15 mouse cellular contexts compared by ENCODE assay signal in the genomic region with DNA sequence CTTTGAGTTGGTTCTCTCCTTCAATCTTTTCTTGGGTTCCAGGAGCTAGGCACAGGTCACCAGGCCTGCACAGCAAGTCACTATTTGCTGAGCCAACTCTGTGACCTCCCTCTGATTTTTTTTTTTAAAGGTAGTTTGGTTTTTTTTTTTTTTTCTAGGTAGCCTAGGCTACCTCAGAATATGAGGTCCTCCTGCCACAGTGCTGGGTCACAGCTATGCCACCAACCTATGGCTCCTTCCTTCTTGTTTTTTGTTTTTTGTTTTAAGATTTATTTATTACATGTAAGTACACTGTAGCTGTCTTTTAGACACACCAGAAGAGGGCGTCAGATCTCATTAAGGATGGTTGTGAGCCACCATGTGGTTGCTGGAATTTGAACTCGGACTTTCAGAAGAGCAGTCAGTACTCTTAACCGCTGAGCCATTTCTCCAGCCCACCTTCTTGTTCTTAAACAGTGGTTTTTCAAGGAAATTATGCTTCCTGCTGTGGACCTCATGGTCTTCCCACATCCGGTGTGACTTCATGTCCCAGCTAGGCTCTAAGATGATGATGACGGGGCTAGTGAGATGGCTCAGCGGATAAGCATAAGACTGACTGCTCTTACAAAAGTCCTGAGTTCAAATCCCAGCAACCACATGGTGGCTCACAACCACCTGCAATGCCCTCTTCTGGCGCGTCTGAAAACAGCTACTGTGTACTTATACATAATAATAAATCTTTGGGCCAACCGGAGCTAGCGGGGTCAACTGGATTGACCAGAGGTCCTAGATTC. TPM values are rescaled to one million over a fixed set of nuclear protein-coding genes. Genes with fewer than 3 reads are reported as not detected.
DNase-seq lines count a peak whose midpoint lies in the region; ATAC-seq and TF ChIP-seq lines count a peak whose summit lies in the region.
"Had no signal": no experiment of that assay in that cellular context is flagged by ENCODE, and none has a peak within 500 bp of the region (broad histone marks: within the 10 kb centered on the region; RNA-seq: fewer than 3 reads in every experiment).

No protein-coding gene starts in this region.

- TF ChIP-seq EP300 in liver, postnatal 0 days (IDR thresholded peaks at IDR 0.05; ENCODE audit: low read depth): no peak
- no peak for TF ChIP-seq EP300 in MEL (IDR thresholded peaks at IDR 0.05; ENCODE audit: low read depth in 1 of 2, low read length in 2 of 2)

- 0 out of 2 replicates have a peak overlapping the region, but pooled peaks have one; percentile 35 for H3K27ac ChIP-seq in liver, postnatal 0 days (ENCODE audit: low read depth)
- H3K27ac ChIP-seq in liver, embryonic 12.5 days: no peak overlapping the region
- H3K27ac ChIP-seq in MEL (ENCODE audit: control insufficient read depth, low read depth, low read length): no peak overlapping the region
- no peak overlapping the region for H3K27ac ChIP-seq in cerebellum, adult 2 months (ENCODE audit: insufficient read depth, low read length)
- H3K27ac ChIP-seq in heart, embryonic 11.5 days (ENCODE audit: low read depth, low read length): no peak overlapping the region
- H3K27ac ChIP-seq: embryonic facial prominence, embryonic 15.5 days; forebrain, embryonic 13.5 days had no signal

- peaks cover 48% of the 10 kb centered on the region for H3K79me2 ChIP-seq in MEL (ENCODE audit: control insufficient read depth, insufficient read depth, low read length, poor library complexity)

- 57% methylated on average over 10 of the region's 10 CpGs for WGBS in liver, postnatal 0 days (ENCODE audit: insufficient replicate concordance)
- WGBS in liver, embryonic 12.5 days (ENCODE audit: insufficient replicate concordance): 52% methylated on average over 10 of the region's 10 CpGs
- 94% methylated on average over 10 of the region's 10 CpGs for WGBS in cerebellum, adult 2 months
- 90% methylated on average over 10 of the region's 10 CpGs for WGBS in heart, embryonic 11.5 days (ENCODE audit: insufficient replicate concordance)

- H3K36me3 ChIP-seq in liver, postnatal 0 days (replicated peaks; ENCODE audit: insufficient read depth, low read length): peaks cover 6% of the 10 kb centered on the region
- H3K36me3 ChIP-seq in liver, embryonic 12.5 days: no peaks in the 10 kb centered on the region; the same call in 1 of the 2 replicates
- H3K36me3 ChIP-seq in MEL (ENCODE audit: control insufficient read depth in 1 of 2, insufficient read depth in 2 of 2, low read length in 2 of 2): no peaks in the 10 kb centered on the region; a peak in 1 of 4 replicates
- H3K36me3 ChIP-seq in heart, embryonic 11.5 days (ENCODE audit: control insufficient read depth, insufficient read depth, low read length): no peaks in the 10 kb centered on the region
- H3K36me3 ChIP-seq: embryonic facial prominence, embryonic 15.5 days had no signal

- no peak for TF ChIP-seq POLR2A in MEL (IDR thresholded peaks at IDR 0.05; ENCODE audit: control insufficient read depth in 1 of 2, insufficient read depth in 1 of 2, low read depth in 1 of 2, low read length in 2 of 2, poor library complexity in 1 of 2)
- no peak for TF ChIP-seq POLR2A in cerebellum, adult 2 months (IDR thresholded peaks at IDR 0.05; ENCODE audit: borderline replicate concordance, insufficient read depth, low read length)

- no peaks in the 10 kb centered on the region for H3K9me3 ChIP-seq in liver, postnatal 0 days (ENCODE audit: low read length)
- H3K9me3 ChIP-seq in liver, embryonic 12.5 days (replicated peaks): no peaks in the 10 kb centered on the region
- H3K9me3 ChIP-seq in MEL (replicated peaks; ENCODE audit: insufficient read depth, low read length): no peaks in the 10 kb centered on the region
- no peaks in the 10 kb centered on the region for H3K9me3 ChIP-seq in heart, embryonic 11.5 days (replicated peaks; ENCODE audit: control insufficient read depth, low read length)
- H3K9me3 ChIP-seq: embryonic facial prominence, embryonic 15.5 days; forebrain, embryonic 13.5 days had no signal

- TF ChIP-seq RAD21 in MEL (IDR thresholded peaks at IDR 0.05; ENCODE audit: low read depth, low read length): no peak

- no peak for ATAC-seq in liver, postnatal 0 days
- ATAC-seq in liver, embryonic 12.5 days: no peak
- no peak for ATAC-seq in heart, embryonic 11.5 days (replicated peaks; ENCODE audit: insufficient number of reproducible peaks, low FRiP score, low TSS enrichment)
- ATAC-seq: forebrain, embryonic 13.5 days had no signal

- H3K4me2 ChIP-seq in liver, postnatal 0 days (ENCODE audit: low read depth, low read length): no peak overlapping the region
- H3K4me2 ChIP-seq in liver, embryonic 12.5 days: no peak overlapping the region
- H3K4me2 ChIP-seq in heart, embryonic 11.5 days: no peak overlapping the region
- H3K4me2 ChIP-seq: embryonic facial prominence, embryonic 15.5 days; forebrain, embryonic 13.5 days had no signal

- no peak overlapping the region for H3K4me3 ChIP-seq in liver, postnatal 0 days (ENCODE audit: low read depth, low read length)
- H3K4me3 ChIP-seq in liver, embryonic 12.5 days: no peak overlapping the region
- H3K4me3 ChIP-seq in MEL (ENCODE audit: control insufficient read depth in 1 of 2, insufficient read depth in 1 of 2, low read depth in 2 of 2, low read length in 2 of 2): no peak overlapping the region
- no peak overlapping the region for H3K4me3 ChIP-seq in cerebellum, adult 2 months (replicated peaks; ENCODE audit: insufficient read depth, low read depth, low read length)
- H3K4me3 ChIP-seq in heart, embryonic 11.5 days (ENCODE audit: low read depth, low read length): no peak overlapping the region
- H3K4me3 ChIP-seq: embryonic facial prominence, embryonic 15.5 days; forebrain, embryonic 13.5 days had no signal

- no peaks in the 10 kb centered on the region for H3K27me3 ChIP-seq in liver, postnatal 0 days (ENCODE audit: insufficient read depth, low read length)
- H3K27me3 ChIP-seq in liver, embryonic 12.5 days (replicated peaks): no peaks in the 10 kb centered on the region
- H3K27me3 ChIP-seq in MEL (ENCODE audit: control insufficient read depth in 1 of 2, insufficient read depth in 2 of 2, low read length in 2 of 2): no peaks in the 10 kb centered on the region
- H3K27me3 ChIP-seq in cerebellum, adult 2 months (ENCODE audit: control insufficient read depth, insufficient read depth, low read length): no peaks in the 10 kb centered on the region
- H3K27me3 ChIP-seq in heart, embryonic 11.5 days (ENCODE audit: control insufficient read depth, insufficient read depth, low read length): no peaks in the 10 kb centered on the region
- H3K27me3 ChIP-seq: embryonic facial prominence, embryonic 15.5 days; forebrain, embryonic 13.5 days had no signal

- peaks cover 78% of the 10 kb centered on the region for H3K4me1 ChIP-seq in liver, postnatal 0 days (ENCODE audit: insufficient read depth)
- peaks cover 91% of the 10 kb centered on the region for H3K4me1 ChIP-seq in liver, embryonic 12.5 days
- H3K4me1 ChIP-seq in MEL (ENCODE audit: control insufficient read depth in 1 of 2, insufficient read depth in 2 of 2, low read length in 2 of 2): peaks cover 0 to 4% of the 10 kb centered on the region in 2 experiments; a peak in 1 of 4 replicates
- peaks cover 50% of the 10 kb centered on the region for H3K4me1 ChIP-seq in cerebellum, adult 2 months (ENCODE audit: control insufficient read depth, insufficient read depth, low read length)
- H3K4me1 ChIP-seq in heart, embryonic 11.5 days (ENCODE audit: control insufficient read depth, insufficient read depth, low read length): peaks cover 38% of the 10 kb centered on the region

- intact Hi-C loops in left cerebral cortex, postnatal 14 days (cut with DNase I): loop anchor here (5.0 kb wide), 1 partner anchor 33 kb away; no protein-coding TSS in a partner anchor

- DNase-seq in liver, postnatal 0 days: no peak
- DNase-seq in CD4-positive, CD25-positive, alpha-beta regulatory T cell, adult 2 months (ENCODE audit: low read depth, low spot score): peak; percentile 70
- no peak for DNase-seq in MEL (ENCODE audit: low read depth, low spot score)
- peak; percentile 86 for DNase-seq in induced T-regulatory cell, adult 2 months (ENCODE audit: low read depth)
- no peak for DNase-seq in left cerebral cortex, postnatal 14 days (ENCODE audit: low spot score in 2 of 2)
- DNase-seq in cerebellum, adult 2 months: no peak
- DNase-seq: adrenal gland, postnatal 25 days; kidney, postnatal 36 days; lung, postnatal 10 days; retina, postnatal 1 day; spleen, adult 18-20 months had no signal

- TF ChIP-seq CTCF in liver, postnatal 0 days (IDR thresholded peaks at IDR 0.05; ENCODE audit: low read depth): peak; percentile 20
- TF ChIP-seq CTCF in MEL (IDR thresholded peaks at IDR 0.05 in 2 of 3, conservative IDR thresholded peaks at IDR 0.05 in 1 of 3; ENCODE audit: control insufficient read depth in 1 of 3, insufficient read depth in 1 of 3, low read depth in 2 of 3, low read length in 3 of 3, poor library complexity in 1 of 3, severe bottlenecking in 1 of 3): peak in 2 of 3 experiments; percentile 24 to 44; a peak in 5 of 6 replicates
- no peak for TF ChIP-seq CTCF in cerebellum, adult 2 months (IDR thresholded peaks at IDR 0.05; ENCODE audit: borderline replicate concordance, insufficient read depth, low read depth, low read length)

- H3K9ac ChIP-seq in liver, postnatal 0 days (replicated peaks): no peak overlapping the region
- H3K9ac ChIP-seq in liver, embryonic 12.5 days: no peak overlapping the region
- no peak overlapping the region for H3K9ac ChIP-seq in MEL (ENCODE audit: control insufficient read depth, low read depth, low read length, poor library complexity, severe bottlenecking)
- no peak overlapping the region for H3K9ac ChIP-seq in heart, embryonic 11.5 days (ENCODE audit: low read depth, low read length)
- H3K9ac ChIP-seq: embryonic facial prominence, embryonic 15.5 days; forebrain, embryonic 13.5 days had no signal

RNA-seq across cellular contexts. Expression of gene Ell, which starts 10.3 kb away (rescaled TPM):
- polyA plus RNA-seq in liver, postnatal 0 days (2015; fragmentation: Nextera tagmentation; extraction: Ambion mirVana): 9.5 and 9.7 TPM in 2 replicates
- polyA plus RNA-seq in liver, embryonic 12.5 days (2016; fragmentation: Nextera tagmentation; extraction: Ambion mirVana): 13.1 TPM in 2 replicates
- 10.8 and 12.4 TPM in 2 replicates for total RNA-seq in MEL (2012; rRNA removed)
- polyA plus RNA-seq in MEL (2012; ENCODE audit: insufficient read depth in 1 of 2, insufficient read length in 2 of 2, low read depth in 1 of 2, low replicate concordance in 2 of 2, missing spikeins in 1 of 2): 10 to 100 TPM in 1 of 2 experiments, not detected in 1; 25.9 TPM
- 10 to 100 TPM; 13.8 to 17.4 TPM for total RNA-seq in left cerebral cortex, postnatal 14 days (2021)
- 27.9 and 29.1 TPM in 2 replicates for polyA plus RNA-seq in cerebellum, adult 2 months (2012; rRNA removed)
- 14.1 and 14.7 TPM in 2 replicates for polyA plus RNA-seq in heart, embryonic 11.5 days (2014; fragmentation: Nextera tagmentation; extraction: Ambion mirVana)

RNA-seq across cellular contexts. Expression of gene Kxd1, which starts 21.8 kb away (rescaled TPM):
- polyA plus RNA-seq in liver, postnatal 0 days (2015; fragmentation: Nextera tagmentation; extraction: Ambion mirVana): 43.1 and 43.3 TPM in 2 replicates
- 44.7 and 45.0 TPM in 2 replicates for polyA plus RNA-seq in liver, embryonic 12.5 days (2016; fragmentation: Nextera tagmentation; extraction: Ambion mirVana)
- total RNA-seq in MEL (2012; rRNA removed): 49.1 and 54.4 TPM in 2 replicates
- polyA plus RNA-seq in MEL (2012; ENCODE audit: insufficient read depth in 1 of 2, insufficient read length in 2 of 2, low read depth in 1 of 2, low replicate concordance in 2 of 2, missing spikeins in 1 of 2): 10 to 100 TPM in 1 of 2 experiments, not detected in 1; 77.4 TPM
- total RNA-seq in left cerebral cortex, postnatal 14 days (2021): 10 to 100 TPM; 40.8 to 43.4 TPM
- polyA plus RNA-seq in cerebellum, adult 2 months (2012; rRNA removed): 63.4 and 65.9 TPM in 2 replicates
- polyA plus RNA-seq in heart, embryonic 11.5 days (2014; fragmentation: Nextera tagmentation; extraction: Ambion mirVana): 67.3 and 68.1 TPM in 2 replicates

RNA-seq across cellular contexts. Expression of gene Fkbp8, which starts 22.1 kb away (rescaled TPM):
- polyA plus RNA-seq in liver, postnatal 0 days (2015; fragmentation: Nextera tagmentation; extraction: Ambion mirVana): 141 TPM in 2 replicates
- polyA plus RNA-seq in liver, embryonic 12.5 days (2016; fragmentation: Nextera tagmentation; extraction: Ambion mirVana): 223 and 224 TPM in 2 replicates
- total RNA-seq in MEL (2012; rRNA removed): 212 and 215 TPM in 2 replicates
- 100 to 1,000 TPM in 1 of 2 experiments, not detected in 1; 349 TPM for polyA plus RNA-seq in MEL (2012; ENCODE audit: insufficient read depth in 1 of 2, insufficient read length in 2 of 2, low read depth in 1 of 2, low replicate concordance in 2 of 2, missing spikeins in 1 of 2)
- 100 to 1,000 TPM; 396 to 406 TPM for total RNA-seq in left cerebral cortex, postnatal 14 days (2021)
- 531 and 552 TPM in 2 replicates for polyA plus RNA-seq in cerebellum, adult 2 months (2012; rRNA removed)
- 202 and 212 TPM in 2 replicates for polyA plus RNA-seq in heart, embryonic 11.5 days (2014; fragmentation: Nextera tagmentation; extraction: Ambion mirVana)

RNA-seq across cellular contexts. Expression of gene Uba52, which starts 39.0 kb away (rescaled TPM):
- polyA plus RNA-seq in liver, postnatal 0 days (2015; fragmentation: Nextera tagmentation; extraction: Ambion mirVana): 627 and 684 TPM in 2 replicates
- 841 and 876 TPM in 2 replicates for polyA plus RNA-seq in liver, embryonic 12.5 days (2016; fragmentation: Nextera tagmentation; extraction: Ambion mirVana)
- 3,582 and 3,633 TPM in 2 replicates for total RNA-seq in MEL (2012; rRNA removed)
- polyA plus RNA-seq in MEL (2012; ENCODE audit: insufficient read depth in 1 of 2, insufficient read length in 2 of 2, low read depth in 1 of 2, low replicate concordance in 2 of 2, missing spikeins in 1 of 2): 1,000 to 10,000 TPM in 1 of 2 experiments, not detected in 1; 2,814 TPM
- 1,000 to 10,000 TPM in 1 of 2 experiments, 100 to 1,000 TPM in 1; 967 to 1,028 TPM for total RNA-seq in left cerebral cortex, postnatal 14 days (2021)
- polyA plus RNA-seq in cerebellum, adult 2 months (2012; rRNA removed): 920 and 977 TPM in 2 replicates
- 798 and 827 TPM in 2 replicates for polyA plus RNA-seq in heart, embryonic 11.5 days (2014; fragmentation: Nextera tagmentation; extraction: Ambion mirVana)

RNA-seq across cellular contexts. Expression of gene Rex1bd, which starts 43.0 kb away (rescaled TPM):
- polyA plus RNA-seq in liver, postnatal 0 days (2015; fragmentation: Nextera tagmentation; extraction: Ambion mirVana): 49.3 and 52.3 TPM in 2 replicates
- polyA plus RNA-seq in liver, embryonic 12.5 days (2016; fragmentation: Nextera tagmentation; extraction: Ambion mirVana): 85.6 and 86.6 TPM in 2 replicates
- total RNA-seq in MEL (2012; rRNA removed): 200 and 204 TPM in 2 replicates
- 100 to 1,000 TPM in 1 of 2 experiments, not detected in 1; 145 TPM for polyA plus RNA-seq in MEL (2012; ENCODE audit: insufficient read depth in 1 of 2, insufficient read length in 2 of 2, low read depth in 1 of 2, low replicate concordance in 2 of 2, missing spikeins in 1 of 2)
- total RNA-seq in left cerebral cortex, postnatal 14 days (2021): 10 to 100 TPM; 96.6 to 99.7 TPM
- polyA plus RNA-seq in cerebellum, adult 2 months (2012; rRNA removed): 184 and 189 TPM in 2 replicates
- 109 and 124 TPM in 2 replicates for polyA plus RNA-seq in heart, embryonic 11.5 days (2014; fragmentation: Nextera tagmentation; extraction: Ambion mirVana)

Comparison
In these comparisons a context has a peak if more than half of its experiments do, and no peak if none do; other contexts are left out.
1. DNase-seq: peak in CD4-positive, CD25-positive, alpha-beta regulatory T cell, adult 2 months (single experiment) and induced T-regulatory cell, adult 2 months (single experiment); none in liver, postnatal 0 days (single experiment), MEL (single experiment), left cerebral cortex, postnatal 14 days (0 of 2) and cerebellum, adult 2 months (0 of 2).